Mouse (Mus musculus) thymus, postnatal 0 days (tissue): ENCODE results near the gene Vmn1r64. TPM values are rescaled to one million over a fixed set of nuclear protein-coding genes. Genes with fewer than 3 reads are reported as not detected.
"Not testable (repeated sequence)": the region's sequence is repeated elsewhere in the genome, so short reads cannot be mapped to it uniquely, and the experiment has no call there.

Experiments
- DNase-seq: peaks from one replicate; pipeline ENCODE4 v3.0.0-alpha.2; 2015; ENCODE audit warnings: low spot score
- polyA plus RNA-seq: library from polyadenylated mRNA; unstranded; fragments of >200 nt; fragmentation: Nextera tagmentation; extraction: Ambion mirVana; gene quantifications from 2 replicates; pipeline ENCODE4 v1.2.1, GENCODE M21; 2015

The Vmn1r64 gene
- not detected in 2 replicates for polyA plus RNA-seq

- DNase-seq: no peak
Measured at GRCm38 (mm10) chr7:5884442-5884841, at the start of gene Vmn1r64. Gene Vmn1r64 (minus strand): TSS chr7:5884542.

GRCm38 (mm10) chr7:5899238-5899637, 14.9 kb upstream of the Vmn1r64 start:
- no peak for DNase-seq

- DNase-seq: not testable (repeated sequence)
Measured at GRCm38 (mm10) chr7:5897245-5897644, 12.9 kb upstream of the Vmn1r64 start.

Other genes starting within 250 kb of the Vmn1r64 start
- gene Vmn1r62, start 210.9 kb downstream of the Vmn1r64 start, polyA plus RNA-seq: not detected in 2 replicates
- gene Vmn1r63, start 79.1 kb downstream of the Vmn1r64 start, polyA plus RNA-seq: not detected in 2 replicates
- gene Vmn1r65, start 126.5 kb upstream of the Vmn1r64 start, polyA plus RNA-seq: not detected in 2 replicates
- not detected in 2 replicates for gene Nlrp4c, start 160.6 kb upstream of the Vmn1r64 start, polyA plus RNA-seq